Mouse (Mus musculus): Measurements from ENCODE around the gene Ap4m1.
"Not testable (repeated sequence)": the region's sequence is repeated elsewhere in the genome, so short reads cannot be mapped to it uniquely, and the experiment has no call there.

Ap4m1 gene

GRCm38 (mm10) chr5:138195463-138195862 is 23.7 kb downstream of the Ap4m1 start:
- no peak for DNase-seq (ENCODE audit: low read depth, low spot score)

- DNase-seq (ENCODE audit: low read depth, low spot score), result no peak
These were observed 27.8 kb downstream of the Ap4m1 start for GRCm38 (mm10) chr5:138199576-138199975.

- DNase-seq (ENCODE audit: low read depth, low spot score), result no peak
These were observed 30.3 kb downstream of the Ap4m1 start for GRCm38 (mm10) chr5:138202086-138202485.

GRCm38 (mm10) chr5:138207253-138207652 is 35.5 kb downstream of the Ap4m1 start:
- DNase-seq (ENCODE audit: low read depth, low spot score), result no peak

GRCm38 (mm10) chr5:138207873-138208272 is 36.1 kb downstream of the Ap4m1 start:
- DNase-seq (ENCODE audit: low read depth, low spot score), result no peak

- DNase-seq (ENCODE audit: low read depth, low spot score), result not testable (repeated sequence)
These were observed 44.8 kb downstream of the Ap4m1 start for GRCm38 (mm10) chr5:138216632-138217031.

GRCm38 (mm10) chr5:138219864-138220263 is 48.1 kb downstream of the Ap4m1 start:
- no peak for DNase-seq (ENCODE audit: low read depth, low spot score)

- DNase-seq (ENCODE audit: low read depth, low spot score), result peak; percentile 24
These were observed 50.3 kb downstream of the Ap4m1 start for GRCm38 (mm10) chr5:138222111-138222510.

GRCm38 (mm10) chr5:138223287-138223686 is 51.5 kb downstream of the Ap4m1 start:
- DNase-seq (ENCODE audit: low read depth, low spot score), result no peak

GRCm38 (mm10) chr5:138225700-138226099 is 53.9 kb downstream of the Ap4m1 start, which contains the start of gene Nxpe5:
Gene Nxpe5, plus strand, starts transcription at chr5:138225898.
- DNase-seq (ENCODE audit: low read depth, low spot score), result no peak

- no peak for DNase-seq (ENCODE audit: low read depth, low spot score)
These were observed 54.7 kb downstream of the Ap4m1 start for GRCm38 (mm10) chr5:138226491-138226890.

GRCm38 (mm10) chr5:138227367-138227766 is 55.6 kb downstream of the Ap4m1 start:
- DNase-seq (ENCODE audit: low read depth, low spot score), result peak; percentile 9

GRCm38 (mm10) chr5:138228026-138228425 is 56.2 kb downstream of the Ap4m1 start:
- no peak for DNase-seq (ENCODE audit: low read depth, low spot score)

GRCm38 (mm10) chr5:138229511-138229910 is 57.7 kb downstream of the Ap4m1 start:
- no peak for DNase-seq (ENCODE audit: low read depth, low spot score)

All from skeletal muscle tissue, adult 2 months (tissue).